Mouse (Mus musculus) cerebellum, adult 2 months (tissue): ENCODE measurements around the gene Gm21885. TPM values are rescaled to one million over a fixed set of nuclear protein-coding genes. Genes with fewer than 3 reads are reported as not detected.

Experiments
- DNase-seq, 2 experiments: peaks; one replicate each; pipeline ENCODE4 v3.0.0; 2021
- H3K27ac ChIP-seq: fragments of 200-500 bp; 2 replicates; pipeline ENCODE4 v1.5.1; 2012; ENCODE audit warnings: low read length, control low read depth, inconsistent platforms; ENCODE audit not compliant: insufficient read depth
- H3K27me3 ChIP-seq: fragments of 200-500 bp; 2 replicates; pipeline ENCODE4 v1.6.1; 2012; ENCODE audit warnings: inconsistent platforms, mild to moderate bottlenecking, low read length, moderate library complexity; ENCODE audit not compliant: control insufficient read depth, insufficient read depth
- H3K4me1 ChIP-seq: fragments of 200-500 bp; 2 replicates; pipeline ENCODE4 v1.6.1; 2011; ENCODE audit warnings: low read length; ENCODE audit not compliant: control insufficient read depth, insufficient read depth
- H3K4me3 ChIP-seq: fragments of 200-500 bp; replicated peaks from 2 replicates; pipeline ENCODE3; 2011; ENCODE audit warnings: mild to moderate bottlenecking, low read depth, low read length, control low read depth; ENCODE audit not compliant: insufficient read depth
- CTCF ChIP-seq: fragments of 200-500 bp; IDR thresholded peaks from 2 replicates; pipeline ENCODE4 v1.5.1; 2011; ENCODE audit warnings: low read depth, mild to moderate bottlenecking, control low read depth, low read length, moderate library complexity, borderline replicate concordance; ENCODE audit not compliant: insufficient read depth
- POLR2A ChIP-seq: fragments of 200-500 bp; IDR thresholded peaks from 2 replicates; pipeline ENCODE4 v1.6.1; 2011; ENCODE audit warnings: low read length, control low read depth, borderline replicate concordance; ENCODE audit not compliant: insufficient read depth
- WGBS: fragments of 180-500 bp; shearing (Covaris S2); methylation state at CpG from one replicate; pipeline ENCODE4 v1.1.7; 2018; 5-methylcytosine and 5-hydroxymethylcytosine counted together
- polyA plus RNA-seq: library from polyadenylated mRNA; depleted of rRNA; stranded (reverse); fragments of >200 nt; gene quantifications from 2 replicates; pipeline ENCODE4 v1.2.3, GENCODE M21; 2012

Gene Gm21885
- polyA plus RNA-seq, 1 experiment = not detected

- H3K4me3 ChIP-seq = no peak overlapping the region
- no peaks in the 10 kb centered on the region for H3K27me3 ChIP-seq
- TF ChIP-seq CTCF = no peak
- TF ChIP-seq POLR2A = no peak
- no peak overlapping the region for H3K27ac ChIP-seq
- peaks cover 5% of the 10 kb centered on the region; the same call in 1 of the 2 replicates for H3K4me1 ChIP-seq
- 75% methylated on average over 5 of the region's 5 CpGs for WGBS
- DNase-seq = no peak
These were observed 41.7 kb downstream of the Gm21885 start for GRCm38 (mm10) chr11:94323271-94323925.

- H3K4me1 ChIP-seq = peaks cover 5% of the 10 kb centered on the region; the same call in 1 of the 2 replicates
- TF ChIP-seq CTCF (no peak), POLR2A (no peak)
- DNase-seq = no peak
- 88% methylated on average over 5 of the region's 5 CpGs for WGBS
- H3K27ac ChIP-seq = no peak overlapping the region
- no peak overlapping the region for H3K4me3 ChIP-seq
- H3K27me3 ChIP-seq = no peaks in the 10 kb centered on the region
These were observed 42.9 kb downstream of the Gm21885 start for GRCm38 (mm10) chr11:94324618-94325017.

GRCm38 (mm10) chr11:94326961-94327411 lies 45.3 kb downstream of the Gm21885 start:
- DNase-seq = peak; percentile 75 to 88
- TF ChIP-seq CTCF = no peak
- TF ChIP-seq POLR2A = peak; percentile 52; the same call in 1 of the 2 replicates
- peak overlapping the region; percentile 3 for H3K4me3 ChIP-seq
- H3K27me3 ChIP-seq = no peaks in the 10 kb centered on the region
- H3K27ac ChIP-seq = peak overlapping the region; percentile 78
- peaks cover 12% of the 10 kb centered on the region; the same call in 1 of the 2 replicates for H3K4me1 ChIP-seq
- under 1% methylated on average over 10 of the region's 10 CpGs for WGBS

- DNase-seq = peak; percentile 98
- Histone ChIP-seq H3K27me3 (no peaks in the 10 kb centered on the region), H3K4me3 (peak within 1 kb of the TSS; percentile 88), H3K4me1 (peaks cover 12% of the 10 kb centered on the region; the same call in 1 of the 2 replicates), H3K27ac (peak within 1 kb of the TSS; percentile 96)
- TF ChIP-seq CTCF (no peak), POLR2A (peak; percentile 88; the same call in 1 of the 2 replicates)
- 1% methylated on average over 74 of the region's 78 CpGs for WGBS
These were observed 46.3 kb downstream of the Gm21885 start, which contains the start of gene Ankrd40 for GRCm38 (mm10) chr11:94327693-94328643. Ankrd40 (plus strand) TSS chr11:94328001.

- peak overlapping the region; percentile 88 for H3K4me3 ChIP-seq
- WGBS = under 1% methylated on average over 10 of the region's 10 CpGs
These were observed 47.0 kb downstream of the Gm21885 start for GRCm38 (mm10) chr11:94328644-94329025.

GRCm38 (mm10) chr11:94329270-94329891 lies 47.7 kb downstream of the Gm21885 start:
- WGBS = 23% methylated on average over 4 of the region's 4 CpGs
- no peak overlapping the region for H3K27ac ChIP-seq
- peaks cover 12% of the 10 kb centered on the region; the same call in 1 of the 2 replicates for H3K4me1 ChIP-seq
- no peaks in the 10 kb centered on the region for H3K27me3 ChIP-seq
- TF ChIP-seq CTCF (peak; percentile 68; the same call in 1 of the 2 replicates), POLR2A (no peak)
- H3K4me3 ChIP-seq = peak overlapping the region; percentile 32
- DNase-seq = peak; percentile 71 to 81

More at GRCm38 (mm10) chr11:94328644-94329025, 47.0 kb downstream of the Gm21885 start:
- peak in 1 of 2 experiments; percentile 46 for DNase-seq
- TF ChIP-seq CTCF (no peak), POLR2A (no peak)
- no peak overlapping the region; the same call in 1 of the 2 replicates for H3K27ac ChIP-seq
- no peaks in the 10 kb centered on the region for H3K27me3 ChIP-seq
- H3K4me1 ChIP-seq = peaks cover 12% of the 10 kb centered on the region; the same call in 1 of the 2 replicates

- WGBS = 29% methylated on average over 3 of the region's 3 CpGs
- Histone ChIP-seq H3K27me3 (no peaks in the 10 kb centered on the region), H3K4me3 (peak overlapping the region; percentile 26), H3K4me1 (peaks cover 12% of the 10 kb centered on the region; the same call in 1 of the 2 replicates), H3K27ac (peak overlapping the region; percentile 46; the same call in 1 of the 2 replicates)
- TF ChIP-seq CTCF (no peak), POLR2A (no peak)
- DNase-seq = no peak
These were observed 48.5 kb downstream of the Gm21885 start for GRCm38 (mm10) chr11:94330211-94330610.
